Mouse (Mus musculus) cerebellum, adult 11-12 months (tissue): ENCODE results near the gene Nrxn3.
A peak's percentile ranks its signal among the peaks of the same experiment; 100 is the strongest.

Source experiments
- DNase-seq: peaks from one replicate; pipeline ENCODE4 v3.0.0; 2022

Nrxn3 gene

DNA sequence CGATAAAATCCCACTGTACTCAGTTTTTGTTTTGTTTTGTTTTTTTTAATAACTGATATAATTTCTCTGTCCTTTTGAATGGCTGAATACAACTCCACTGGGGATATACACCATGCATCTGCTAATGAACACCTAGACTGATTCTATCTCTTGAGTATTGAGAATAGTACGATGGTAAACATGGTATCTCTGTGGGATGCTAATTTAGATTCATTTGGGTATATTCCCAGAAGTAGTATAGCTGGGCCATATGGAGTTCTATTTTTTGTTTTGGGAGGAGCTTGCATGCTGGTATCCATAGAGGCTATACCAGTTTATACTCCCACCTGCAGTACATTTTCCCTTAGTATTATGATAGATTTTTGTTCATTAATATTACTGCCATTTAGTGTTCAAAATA lies 217.0 kb downstream of the Nrxn3 start:
- DNase-seq = no peak

DNA sequence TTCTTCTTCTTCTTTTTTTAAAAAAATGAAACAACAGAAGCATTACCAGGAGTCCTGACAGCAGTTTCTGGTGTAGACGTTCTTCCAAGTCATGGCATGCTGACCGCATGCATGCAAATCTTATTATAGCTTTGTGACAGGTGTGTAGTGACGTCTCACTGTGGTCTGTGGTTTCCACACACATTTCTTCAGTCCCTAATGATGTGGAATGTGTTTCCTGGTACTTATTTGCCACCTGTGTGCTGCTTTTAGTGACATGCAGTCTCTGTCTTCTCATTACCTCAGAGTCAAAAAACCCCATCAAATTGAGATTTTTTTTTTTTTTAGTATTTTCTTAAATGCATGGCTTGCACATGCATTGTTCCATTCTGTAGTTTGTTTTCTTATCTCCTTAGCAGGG lies 222.3 kb downstream of the Nrxn3 start:
- no peak for DNase-seq

DNA sequence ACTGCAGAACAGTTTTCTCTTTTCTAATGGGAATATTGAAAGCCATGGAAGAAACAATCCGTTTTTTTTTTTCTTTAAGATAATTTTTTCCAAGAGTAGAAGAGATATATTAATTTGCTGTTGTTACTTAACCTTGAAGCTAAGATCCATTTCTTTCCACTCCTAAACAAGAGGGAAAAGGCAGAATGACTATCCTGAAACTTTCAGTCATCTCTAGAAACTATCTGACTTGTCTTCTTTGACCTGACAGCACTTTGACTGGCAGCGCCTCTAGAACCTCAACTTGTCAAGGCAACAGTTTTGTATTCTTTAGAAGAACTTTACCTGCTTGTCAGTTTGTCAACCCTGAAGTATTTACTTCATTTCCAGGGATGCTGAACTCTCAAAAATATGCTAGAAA lies 227.2 kb downstream of the Nrxn3 start:
- DNase-seq = no peak

DNA sequence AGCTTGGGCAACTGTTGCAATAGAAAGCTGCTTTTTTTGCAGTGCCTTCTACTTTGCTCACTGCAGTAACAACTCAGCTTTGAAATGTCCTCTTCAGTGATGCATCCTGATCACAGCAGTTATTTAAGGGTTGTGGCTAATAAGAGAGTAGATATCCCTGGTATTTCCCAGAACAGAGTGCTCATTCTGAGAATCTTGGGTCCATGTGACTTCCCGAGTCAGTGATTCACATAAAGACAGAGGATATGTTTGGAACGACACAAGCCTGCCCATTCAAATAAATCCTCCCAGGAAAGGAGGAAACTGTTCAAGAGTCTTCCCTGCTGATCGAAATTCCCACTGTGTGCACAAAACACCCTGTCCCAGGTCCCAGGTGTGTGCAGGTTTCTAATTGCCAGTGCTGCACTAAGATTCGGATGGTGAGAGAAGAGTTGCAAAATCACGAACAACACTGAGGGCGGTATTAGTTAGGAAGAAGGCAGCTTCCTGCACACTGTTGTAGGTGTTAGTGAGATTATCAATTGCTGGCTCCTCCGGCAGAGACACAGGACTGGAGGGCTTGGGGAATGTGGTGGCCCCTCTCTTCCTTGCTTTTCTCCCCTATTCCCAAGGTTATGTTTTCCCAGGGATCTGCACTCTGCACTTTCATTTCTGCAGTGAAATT lies 230.4 kb downstream of the Nrxn3 start:
- no peak for DNase-seq

DNA sequence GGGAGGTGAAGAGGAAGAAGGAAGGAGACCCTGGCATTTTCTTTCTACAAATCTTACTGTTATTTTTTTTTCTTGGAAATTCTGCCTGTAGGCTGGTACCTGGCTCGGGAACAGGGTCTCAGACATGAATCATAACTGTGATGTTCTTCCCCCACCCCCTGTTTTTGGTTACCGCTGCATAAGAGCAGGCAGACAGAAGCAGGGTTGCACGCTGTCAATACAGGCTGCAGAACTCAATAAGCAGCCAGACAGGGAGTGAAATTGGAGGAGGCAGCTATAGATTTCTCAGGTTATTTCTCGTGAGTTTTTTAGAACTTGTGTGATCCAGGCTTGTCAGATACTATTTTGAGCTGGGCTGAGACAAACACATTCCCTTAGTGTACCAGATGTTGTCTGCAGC lies 231.1 kb downstream of the Nrxn3 start:
- DNase-seq = no peak

DNA sequence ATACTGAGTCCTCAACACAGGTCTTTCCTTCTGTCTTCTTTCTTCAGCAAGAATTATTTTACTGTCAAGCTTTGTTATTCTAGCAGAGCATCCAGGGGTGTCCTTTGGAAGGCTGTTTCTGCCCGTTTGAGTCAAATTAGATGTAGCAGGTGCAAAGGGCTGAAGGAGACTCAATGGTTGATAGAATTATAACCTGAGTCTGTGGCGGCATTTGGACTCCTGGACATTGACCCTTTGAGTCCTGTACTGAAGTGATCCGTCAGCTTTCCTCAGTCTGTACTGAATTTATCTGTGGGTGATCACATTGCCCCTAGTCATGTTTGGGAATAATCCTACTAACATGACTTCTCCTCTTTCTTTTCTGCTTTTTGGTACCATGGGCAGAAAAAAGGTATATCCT lies 234.8 kb downstream of the Nrxn3 start:
- DNase-seq = no peak

DNA sequence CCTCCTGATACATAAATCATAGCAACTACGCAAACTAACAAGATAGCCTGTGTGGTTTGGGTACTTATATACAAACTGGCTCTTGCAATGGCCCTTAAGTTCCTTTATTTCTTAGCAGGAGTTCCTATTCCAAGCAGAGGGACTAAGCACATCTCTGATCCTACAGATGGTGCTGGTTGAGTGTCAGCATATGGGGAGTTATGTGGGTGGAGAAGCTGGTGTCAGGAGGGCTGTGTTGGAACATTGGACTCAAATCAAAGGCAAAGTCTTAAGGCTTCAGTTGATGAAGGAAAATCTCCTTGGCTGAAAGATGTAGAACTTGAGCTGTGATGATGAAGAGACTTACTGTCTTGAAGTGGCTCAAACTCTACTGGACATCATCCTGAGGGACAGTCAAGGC lies 238.1 kb downstream of the Nrxn3 start:
- DNase-seq = no peak

DNA sequence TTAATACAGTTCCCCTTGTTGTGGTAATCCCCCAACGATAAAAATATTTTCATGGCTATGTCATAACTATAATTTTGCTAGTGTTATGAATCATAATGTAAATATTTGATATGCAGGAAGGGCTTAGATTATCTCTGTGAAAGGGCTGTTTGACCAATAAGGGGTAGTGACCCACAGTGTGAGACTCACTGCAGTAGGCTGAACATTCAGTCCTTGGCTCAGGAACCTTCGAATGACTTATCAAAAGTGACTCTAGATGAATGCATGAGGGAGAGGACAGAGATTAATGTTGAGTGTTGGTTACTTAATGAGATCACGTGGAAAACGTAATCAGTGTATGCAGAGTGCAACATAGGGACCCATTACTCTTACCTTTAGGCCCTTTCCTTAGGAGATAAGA lies 243.7 kb downstream of the Nrxn3 start:
- no peak for DNase-seq

DNA sequence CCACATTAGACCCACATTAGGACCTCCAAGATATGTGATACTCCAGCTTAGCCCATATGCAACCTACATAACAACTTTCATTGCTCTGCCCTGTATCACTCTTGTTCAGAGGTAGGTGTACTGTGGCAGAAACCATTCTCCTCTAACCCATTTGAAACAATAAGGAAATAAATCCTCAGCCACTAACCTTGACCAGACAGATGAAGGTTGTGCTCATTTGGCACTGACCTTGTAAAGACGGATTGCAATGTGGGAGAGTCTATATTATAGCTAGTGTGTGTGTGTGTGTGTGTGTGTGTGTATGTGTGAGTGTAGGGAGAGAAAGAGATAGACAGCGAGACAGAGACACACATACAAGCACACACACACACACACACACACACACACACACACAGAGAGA lies 253.9 kb downstream of the Nrxn3 start:
- DNase-seq = no peak

DNA sequence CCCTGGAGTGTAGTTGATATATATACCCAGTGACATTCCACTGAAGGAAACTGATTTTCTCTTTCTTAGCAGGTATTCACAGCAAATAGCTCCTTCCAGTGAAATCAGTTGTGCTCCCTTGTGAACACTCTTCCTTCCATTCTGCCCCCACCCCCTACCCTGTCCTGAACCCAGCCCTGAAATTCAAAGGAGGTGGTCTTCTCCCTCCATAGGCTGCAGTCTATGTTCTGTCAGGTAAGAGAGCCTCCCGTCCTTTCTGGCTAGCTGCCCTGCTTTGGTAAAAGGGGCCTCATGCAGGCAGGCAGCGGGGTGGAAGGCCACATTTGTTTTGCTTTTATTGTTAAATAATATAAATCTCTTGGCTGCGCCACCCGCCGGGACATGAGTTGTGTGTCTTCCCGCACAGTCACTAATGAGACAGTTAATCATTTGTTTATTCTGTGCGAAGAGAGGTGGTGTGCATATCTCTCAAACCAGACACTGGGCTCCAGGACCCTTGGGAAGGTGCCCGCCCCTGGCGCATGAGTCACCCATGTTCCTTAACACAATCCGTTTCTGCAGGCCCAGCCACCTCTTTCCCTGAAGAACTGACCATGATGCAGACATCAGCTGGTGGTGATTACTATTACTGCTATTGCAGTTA lies 261.1 kb downstream of the Nrxn3 start:
- DNase-seq = no peak

DNA sequence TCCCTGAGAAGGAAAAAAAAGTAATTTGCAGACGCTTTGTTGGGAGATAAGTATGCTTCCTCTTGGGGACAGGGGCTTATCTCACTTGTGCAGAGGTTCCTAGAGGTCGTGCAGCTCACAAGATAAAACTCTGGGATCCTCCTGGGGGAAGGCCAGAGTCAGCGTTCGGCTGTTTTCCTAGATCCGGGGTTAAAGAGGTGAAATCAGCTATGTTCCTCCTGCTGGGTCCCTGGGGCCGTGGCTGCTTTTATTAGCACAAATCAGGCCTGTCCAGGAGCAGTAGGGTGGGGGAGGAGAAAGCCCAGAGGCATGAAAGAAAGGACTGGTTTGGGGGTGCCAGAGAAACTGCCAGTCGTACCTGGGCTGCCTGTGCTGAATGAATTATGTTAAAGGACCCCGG lies 261.7 kb downstream of the Nrxn3 start:
- DNase-seq = peak; percentile 8

DNA sequence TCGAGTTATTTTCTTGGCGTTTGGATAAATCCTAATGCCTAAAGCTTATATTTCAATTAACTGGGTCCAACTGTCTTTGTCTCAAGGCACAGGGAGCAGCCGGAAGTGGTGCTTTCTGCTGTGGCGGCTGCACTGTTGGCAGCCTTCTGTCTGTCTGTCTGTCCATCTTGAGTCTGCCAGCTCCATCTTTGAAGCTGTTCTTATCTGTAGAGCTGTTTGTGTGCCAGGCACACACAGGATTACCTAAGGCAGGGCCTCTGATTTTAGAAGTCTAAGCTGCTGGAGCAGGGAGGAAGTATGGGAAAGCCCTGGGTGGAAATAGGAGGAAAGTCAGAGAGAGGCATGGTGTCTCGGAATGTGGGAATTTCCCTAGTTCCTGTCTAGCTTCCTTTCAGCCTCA lies 262.1 kb downstream of the Nrxn3 start:
- DNase-seq = no peak

DNA sequence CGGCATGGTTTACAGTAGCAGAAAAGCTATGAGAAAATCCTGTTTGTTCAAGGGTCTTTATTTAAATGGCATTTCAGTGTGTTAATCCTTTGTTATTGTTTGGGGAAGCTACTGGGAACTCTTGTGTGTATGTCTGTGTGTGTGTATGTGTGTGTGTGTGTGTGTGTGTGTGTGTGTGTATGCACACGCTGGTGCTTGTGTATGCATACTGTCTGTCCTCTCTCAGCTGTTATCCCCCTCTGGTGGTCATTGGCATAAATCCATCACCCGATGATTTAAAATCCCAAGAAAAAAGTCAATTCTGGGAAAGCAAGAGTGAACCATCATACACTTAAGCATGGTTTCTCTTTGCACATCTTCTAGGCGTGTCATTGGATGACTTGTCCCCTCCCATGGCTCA lies 264.4 kb downstream of the Nrxn3 start:
- no peak for DNase-seq

DNA sequence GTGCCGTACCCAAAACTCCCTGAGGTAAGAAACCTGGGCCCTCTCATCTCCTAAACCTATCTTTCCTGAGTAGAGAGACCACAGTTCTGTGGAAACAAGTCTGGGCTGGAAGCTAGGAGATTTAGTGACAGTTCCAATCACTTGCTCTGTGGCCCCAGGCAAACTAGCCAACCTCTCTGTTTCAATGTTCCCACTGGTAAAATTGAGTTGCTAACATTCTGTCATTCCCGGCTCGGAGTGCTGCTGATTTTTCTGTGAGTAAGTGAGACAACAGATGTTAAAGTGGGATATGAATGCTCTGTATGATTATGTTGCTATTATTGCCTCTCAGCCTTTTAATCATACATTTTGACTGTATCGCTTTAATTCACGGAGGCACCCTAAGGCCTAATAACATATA lies 268.1 kb downstream of the Nrxn3 start:
- DNase-seq = no peak

DNA sequence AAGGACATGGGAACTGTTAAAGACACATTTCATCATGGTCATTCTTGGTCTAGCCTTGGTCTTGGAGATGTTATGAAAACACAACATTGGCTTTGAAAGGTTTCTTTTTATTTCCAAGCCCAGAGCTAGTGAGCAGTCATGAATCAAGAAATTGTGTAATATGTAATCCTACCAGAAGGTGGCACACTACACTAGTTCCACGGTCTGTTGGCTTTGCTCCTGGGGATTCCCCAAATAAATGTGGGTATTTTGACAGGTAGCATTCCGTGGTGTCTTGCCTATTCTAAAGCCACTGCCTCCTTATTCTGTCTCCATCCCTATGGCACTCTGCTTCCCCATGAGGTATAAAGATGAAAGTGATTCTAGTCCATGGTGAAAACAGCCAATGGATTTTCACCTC lies 269.5 kb downstream of the Nrxn3 start:
- DNase-seq = no peak

DNA sequence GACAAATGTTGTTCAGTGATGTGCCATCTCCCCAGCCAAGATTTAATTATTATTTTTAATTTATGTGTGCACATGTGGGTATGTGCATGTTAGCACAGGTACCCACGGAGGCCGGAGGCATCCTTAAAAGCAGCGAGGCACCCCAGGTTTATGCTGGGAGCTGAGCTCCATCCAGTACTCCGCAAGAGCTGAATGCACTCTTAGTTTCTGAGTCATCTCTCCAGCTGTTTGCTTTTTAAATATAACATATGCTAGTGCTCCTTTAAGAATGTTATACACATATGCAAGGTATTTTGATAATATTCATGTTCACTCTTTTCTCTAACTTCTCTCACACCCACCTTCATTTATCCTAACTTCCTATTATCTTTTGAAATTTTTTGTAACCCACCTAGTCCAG lies 271.1 kb downstream of the Nrxn3 start:
- no peak for DNase-seq

DNA sequence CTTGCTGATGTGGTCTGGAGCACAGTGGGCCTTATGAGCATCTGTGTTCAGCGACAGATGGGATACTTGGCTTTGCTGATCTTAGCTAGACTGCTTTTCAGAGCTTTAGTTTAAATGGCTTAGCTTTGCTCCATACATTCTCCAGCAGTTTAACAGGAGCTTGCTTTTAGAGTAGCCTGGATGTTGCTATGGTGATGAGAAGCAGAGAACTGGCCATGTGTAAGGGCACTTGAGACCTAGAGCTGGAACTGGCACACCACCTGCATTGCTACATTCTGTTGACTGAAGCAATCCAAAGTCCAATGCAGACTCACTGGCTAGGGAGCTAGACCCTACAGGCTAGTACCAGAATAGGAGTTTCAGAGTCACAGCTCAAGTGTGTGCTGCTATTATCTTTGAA lies 293.8 kb downstream of the Nrxn3 start:
- no peak for DNase-seq

DNA sequence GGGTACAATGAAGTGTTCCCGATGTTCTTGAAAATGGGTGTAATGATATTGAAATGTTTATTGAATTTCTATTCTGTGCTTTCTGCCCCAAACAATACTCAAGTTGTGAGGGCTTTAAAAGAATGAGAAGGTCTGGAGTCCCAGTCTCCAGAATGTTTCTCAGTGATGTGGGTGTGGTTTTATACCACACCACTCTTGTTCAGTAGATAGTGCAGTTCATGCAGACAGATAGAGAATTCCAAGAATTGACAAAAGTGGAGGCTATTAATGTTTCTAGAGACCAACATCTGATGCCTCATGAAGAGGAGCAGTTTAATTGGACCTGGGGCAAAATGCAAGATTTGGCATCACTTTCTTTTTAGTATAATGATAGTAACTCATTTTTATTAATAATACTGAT lies 302.5 kb downstream of the Nrxn3 start:
- no peak for DNase-seq

DNA sequence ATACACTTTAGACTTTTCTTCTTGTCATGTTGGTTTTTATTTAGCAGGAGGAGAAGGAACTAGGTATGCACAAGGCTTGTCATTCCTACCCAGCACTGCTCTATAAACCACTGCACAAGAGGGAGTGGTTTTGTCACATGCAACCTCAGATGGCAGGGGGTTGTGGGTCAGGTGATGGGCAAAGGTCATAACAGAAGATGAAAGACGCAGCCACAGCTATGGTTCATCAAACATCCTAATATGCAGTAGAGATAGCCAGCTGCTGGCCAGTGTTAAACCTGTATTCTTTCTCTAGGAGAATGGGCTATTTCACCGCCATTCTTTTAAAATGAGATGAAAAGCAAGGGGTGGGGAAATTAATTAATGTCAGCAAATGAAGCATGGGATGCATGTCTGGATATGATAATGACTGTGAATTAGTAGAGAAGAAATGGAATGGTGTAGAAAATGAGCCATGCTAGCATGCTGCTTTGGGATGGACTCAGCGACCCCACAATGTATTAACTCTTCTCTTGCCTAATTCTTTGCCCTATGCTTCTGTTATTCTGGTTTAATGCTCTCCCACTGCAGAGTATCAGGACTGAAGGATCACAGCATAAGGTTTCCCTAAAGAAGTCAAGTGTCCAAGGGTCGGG lies 313.4 kb downstream of the Nrxn3 start:
- no peak for DNase-seq

DNA sequence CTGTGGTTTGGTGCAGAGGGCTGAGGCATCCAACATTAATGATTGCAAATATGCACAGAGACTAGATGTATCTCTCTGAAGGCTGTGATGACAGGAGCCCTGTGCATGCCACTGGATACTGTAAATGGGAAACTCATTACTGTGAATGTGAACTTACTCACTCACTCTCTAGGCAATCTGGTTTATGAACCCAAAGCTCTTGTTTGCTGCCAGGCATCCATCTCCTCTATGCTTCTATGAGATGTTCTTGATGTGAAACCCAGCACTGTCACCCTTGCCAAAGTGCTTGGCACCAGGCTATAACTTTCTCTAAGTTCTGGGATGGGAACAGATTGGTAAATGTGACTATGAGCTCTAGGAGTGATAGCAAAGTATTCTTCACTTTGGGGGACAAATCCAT lies 317.5 kb downstream of the Nrxn3 start:
- no peak for DNase-seq

DNA sequence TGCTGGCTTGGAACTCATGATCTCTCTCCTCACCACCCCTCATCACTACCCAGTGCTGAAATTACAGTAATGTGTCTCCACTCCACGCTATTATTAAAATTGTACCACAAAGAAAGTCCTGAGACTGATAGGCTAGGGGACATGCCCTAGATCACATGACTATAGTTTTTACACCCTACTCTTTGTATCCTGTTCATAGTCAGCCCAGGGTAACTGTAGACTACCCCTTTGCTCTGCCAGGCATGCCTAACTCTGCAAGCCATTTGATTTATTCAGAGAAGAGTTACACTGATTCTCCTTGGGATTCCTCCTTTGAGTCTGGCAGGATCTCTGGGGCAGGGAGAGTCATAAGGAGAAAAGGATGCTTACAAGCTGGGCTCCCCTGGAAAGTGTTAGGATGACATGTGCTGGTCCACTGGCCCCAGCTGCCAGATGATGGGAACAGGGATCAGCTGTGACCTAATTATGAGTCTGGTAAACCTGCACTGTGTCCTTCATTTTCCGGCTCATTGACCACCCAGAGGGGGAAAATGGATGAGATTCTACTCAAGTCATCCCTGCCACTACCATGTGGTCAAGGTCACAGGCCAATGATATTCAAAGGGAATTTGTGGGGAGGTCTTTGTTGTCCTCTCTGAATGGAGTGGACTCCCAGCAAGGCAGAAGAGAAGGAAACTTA lies 318.9 kb downstream of the Nrxn3 start:
- peak; percentile 6 for DNase-seq

DNA sequence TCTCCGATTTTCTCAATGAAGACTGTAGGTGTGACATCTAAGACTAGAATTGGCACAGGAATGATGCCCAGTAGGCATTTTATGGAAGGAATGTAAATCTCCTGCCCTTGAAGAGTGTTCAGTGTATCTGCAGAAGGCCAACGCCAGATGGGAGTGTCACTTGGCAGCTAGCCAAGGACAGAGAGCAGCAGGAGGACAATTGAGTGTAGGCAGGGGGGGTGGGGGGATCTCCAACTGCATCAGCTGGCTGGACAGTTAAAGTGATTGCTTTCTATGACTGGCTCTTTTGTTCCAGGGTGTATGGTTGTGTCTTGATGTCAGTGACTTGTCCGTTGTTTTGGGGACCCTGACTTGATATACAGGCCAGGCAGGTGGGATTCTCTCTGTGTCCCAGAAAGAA lies 326.6 kb downstream of the Nrxn3 start:
- DNase-seq = peak; percentile 10

DNA sequence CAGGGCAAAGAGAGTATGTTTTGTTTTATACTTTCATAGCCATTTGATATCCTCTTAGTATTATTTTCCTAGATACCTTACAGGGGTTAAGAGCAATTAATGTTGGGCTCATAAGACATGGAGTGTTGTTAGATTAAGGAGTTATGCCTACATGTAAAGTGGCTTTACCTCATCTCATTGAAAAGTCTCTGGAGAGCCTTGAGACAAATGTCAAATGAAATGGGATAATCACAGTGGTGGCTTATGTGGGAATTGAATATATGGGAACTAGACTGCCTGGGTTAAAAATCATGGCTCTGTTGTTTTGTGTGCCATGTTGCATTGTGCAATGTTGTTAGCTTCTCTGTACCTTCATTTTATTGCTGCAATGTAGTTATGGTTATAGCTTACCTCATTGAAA lies 327.0 kb downstream of the Nrxn3 start:
- DNase-seq = no peak

DNA sequence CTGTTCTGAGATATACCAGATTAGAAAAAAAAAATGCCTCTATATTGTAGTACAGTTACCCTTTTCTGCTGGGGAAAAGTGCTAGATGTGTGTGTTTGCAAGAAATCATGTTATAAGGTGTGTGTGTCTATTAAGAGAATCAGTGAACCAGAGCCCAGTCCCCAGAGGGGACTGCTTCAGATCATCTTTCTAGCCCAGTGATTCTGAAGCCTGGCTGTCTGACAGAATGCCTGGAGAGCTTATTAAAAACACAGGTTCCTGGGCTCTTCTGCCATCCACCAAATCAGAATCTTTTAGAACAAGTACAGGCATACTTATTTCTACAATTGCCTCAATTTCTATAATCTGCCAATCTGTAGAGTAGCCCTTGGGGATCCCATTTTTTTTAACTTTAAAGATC lies 349.8 kb downstream of the Nrxn3 start:
- no peak for DNase-seq
